Mouse (Mus musculus) cerebellum, adult 2 months (tissue): ENCODE data around the gene Faap20.

Source experiments
- CTCF ChIP-seq: fragments of 200-500 bp; IDR thresholded peaks from 2 replicates; pipeline ENCODE4 v1.5.1; 2011; ENCODE audit warnings: low read depth, mild to moderate bottlenecking, control low read depth, low read length, moderate library complexity, borderline replicate concordance; ENCODE audit not compliant: insufficient read depth
- POLR2A ChIP-seq: fragments of 200-500 bp; IDR thresholded peaks from 2 replicates; pipeline ENCODE4 v1.6.1; 2011; ENCODE audit warnings: low read length, control low read depth, borderline replicate concordance; ENCODE audit not compliant: insufficient read depth

DNA sequence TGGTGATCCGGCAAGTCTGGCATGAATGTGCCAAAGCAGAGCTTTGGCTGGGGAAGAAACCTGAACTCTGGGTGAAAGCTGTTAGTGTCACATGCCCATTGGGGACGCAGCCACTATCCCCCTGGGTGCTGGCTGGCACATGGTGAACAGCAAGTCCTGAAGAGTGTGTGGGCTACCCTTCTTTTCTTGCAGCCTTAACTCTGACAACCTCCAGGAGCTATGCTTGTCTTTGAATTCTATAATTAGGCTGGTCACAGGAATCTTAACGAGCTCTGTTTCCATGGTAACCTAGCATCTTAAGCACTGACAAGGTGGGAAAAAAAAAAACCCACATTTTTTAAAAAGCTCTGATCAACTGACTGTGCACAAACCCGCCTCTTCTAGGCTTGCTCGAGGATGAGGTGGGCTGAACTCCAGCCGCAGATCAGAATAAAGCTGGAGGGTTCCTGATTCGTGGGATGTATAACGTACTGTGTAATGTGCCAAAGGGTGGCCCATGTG, 56.0 kb downstream of the Faap20 start:
- TF ChIP-seq CTCF (no peak), POLR2A (no peak)
